Mouse (Mus musculus) cortical plate, adult 2 months (tissue): ENCODE results near the gene Tln2.

Experiments used
- CTCF ChIP-seq: fragments of 200-500 bp; IDR thresholded peaks from 2 replicates; pipeline ENCODE4 v1.5.1; 2011; ENCODE audit warnings: mild to moderate bottlenecking, control low read depth, low read length; ENCODE audit not compliant: insufficient read depth; ENCODE audit errors: extremely low read depth
- POLR2A ChIP-seq: fragments of 200-500 bp; IDR thresholded peaks from 2 replicates; pipeline ENCODE4 v1.6.1; 2011; ENCODE audit warnings: mild to moderate bottlenecking, low read length, control low read depth; ENCODE audit not compliant: insufficient read depth; ENCODE audit errors: extremely low read depth

DNA sequence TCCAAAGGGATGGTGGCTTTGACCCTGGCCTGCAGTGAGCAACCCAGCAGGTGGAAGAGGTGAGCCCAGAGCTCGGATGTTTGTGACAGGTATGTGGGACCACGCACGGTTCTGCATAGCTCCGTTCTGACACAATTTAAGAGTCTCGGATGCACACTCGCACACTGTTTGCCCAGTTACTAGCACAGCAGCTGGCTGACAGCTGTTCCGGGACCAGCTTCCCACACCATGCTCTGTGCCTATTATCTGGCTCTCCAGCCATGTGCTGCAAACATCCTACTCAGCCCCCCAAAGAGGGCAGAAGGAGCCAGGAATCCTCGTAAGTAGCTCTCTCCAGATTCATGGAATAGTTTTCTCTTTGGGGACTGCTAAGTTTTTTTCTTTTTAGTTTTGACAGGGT is 17.6 kb downstream of the Tln2 start:
- TF ChIP-seq CTCF (no peak), POLR2A (no peak)
